Mouse (Mus musculus) layer of hippocampus, adult 18-20 months (tissue): Measurements from ENCODE around the gene Otop2. TPM values are rescaled to one million over a fixed set of nuclear protein-coding genes. Genes with fewer than 3 reads are reported as not detected.

Source experiments
- DNase-seq, 2 experiments: peaks; one replicate each; pipeline ENCODE4 v3.0.0; 2022; ENCODE audit warnings: low spot score in 2 of 2
- total RNA-seq, 2 experiments: library from RNA; stranded (reverse); gene quantifications; 2 replicates each; pipeline ENCODE4 v1.2.3; 2021

Otop2 gene
- total RNA-seq, 2 experiments from 2014 or later: 0.20 to 1.0 TPM

GRCm38 (mm10) chr11:115377254-115377653, 70.3 kb downstream of the Otop2 start:
- DNase-seq: no peak

- DNase-seq: no peak
Observed at GRCm38 (mm10) chr11:115377854-115378253, 70.9 kb downstream of the Otop2 start.

- no peak for DNase-seq
Observed at GRCm38 (mm10) chr11:115381276-115381675, 74.3 kb downstream of the Otop2 start.

Other genes starting within 250 kb of the Otop2 start
- not detected for gene Cd300e, start 245.0 kb upstream of the Otop2 start, total RNA-seq
- gene Rab37, start 215.7 kb upstream of the Otop2 start, total RNA-seq: 1 to 10 TPM; 3.7 to 4.2 TPM
- under 1 TPM; 0.45 to 0.51 TPM for gene Cd300lf, start 173.2 kb upstream of the Otop2 start, total RNA-seq
- 10 to 100 TPM; 66.9 to 70.4 TPM for gene Slc9a3r1, start 143.8 kb upstream of the Otop2 start, total RNA-seq
- gene Tmem104, start 119.7 kb upstream of the Otop2 start, total RNA-seq: 10 to 100 TPM; 16.7 to 17.7 TPM
- 10 to 100 TPM; 24.2 to 26.0 TPM for gene Nat9, start 119.3 kb upstream of the Otop2 start, total RNA-seq
- 10 to 100 TPM; 43.3 to 44.8 TPM for gene Grin2c, start 39.9 kb upstream of the Otop2 start, total RNA-seq
- 10 to 100 TPM; 19.0 to 19.9 TPM for gene Fdxr, start 30.1 kb upstream of the Otop2 start, total RNA-seq
- gene Fads6, start 9.5 kb upstream of the Otop2 start, total RNA-seq: 10 to 100 TPM; 16.7 to 17.3 TPM
- under 1 TPM; 0.66 to 0.79 TPM for gene Ush1g, start 14.9 kb downstream of the Otop2 start, total RNA-seq
- gene Otop3, start 27.6 kb downstream of the Otop2 start, total RNA-seq: under 1 TPM in 1 of 2 experiments, not detected in 1; 0.22 TPM
- 100 to 1,000 TPM; 110 to 115 TPM for gene Hid1, start 60.6 kb downstream of the Otop2 start, total RNA-seq
- 10 to 100 TPM; 29.7 to 30.6 TPM for gene Cdr2l, start 74.8 kb downstream of the Otop2 start, total RNA-seq
- gene Mrpl58, start 96.6 kb downstream of the Otop2 start, total RNA-seq: 100 to 1,000 TPM in 1 of 2 experiments, 10 to 100 TPM in 1; 97.7 to 102 TPM
- 100 to 1,000 TPM; 468 to 483 TPM for gene Atp5h, start 112.8 kb downstream of the Otop2 start, total RNA-seq
- 10 to 100 TPM; 81.5 to 82.2 TPM for gene Kctd2, start 113.0 kb downstream of the Otop2 start, total RNA-seq
- not detected for gene Trim80, start 133.4 kb downstream of the Otop2 start, total RNA-seq
- gene Slc16a5, start 155.3 kb downstream of the Otop2 start, total RNA-seq: not detected
- 10 to 100 TPM; 11.4 to 13.8 TPM for gene Armc7, start 168.5 kb downstream of the Otop2 start, total RNA-seq
- 10 to 100 TPM; 66.5 to 66.8 TPM for gene Nt5c, start 184.7 kb downstream of the Otop2 start, total RNA-seq
- 100 to 1,000 TPM; 136 to 139 TPM for gene Jpt1, start 207.2 kb downstream of the Otop2 start, total RNA-seq
- gene Sumo2, start 229.1 kb downstream of the Otop2 start, total RNA-seq: 100 to 1,000 TPM; 307 to 316 TPM